Mouse (Mus musculus) kidney, embryonic 16.5 days (tissue): ENCODE results near the gene Arpin. TPM values are rescaled to one million over a fixed set of nuclear protein-coding genes. Genes with fewer than 3 reads are reported as not detected.

Experiments used
- ATAC-seq: fragments of 200-750 bp; cut with Nextera tagmentation; 2 replicates; pipeline ENCODE4 v1.8.0; 2017; ENCODE audit warnings: moderate TSS enrichment; ENCODE audit not compliant: low FRiP score, low TSS enrichment
- H3K27ac ChIP-seq: fragments of 300-500 bp; sonication (generic); 2 replicates; pipeline ENCODE4 v1.5.1; 2014; ENCODE audit warnings: low read length
- H3K27me3 ChIP-seq: fragments of 300-500 bp; sonication (generic); 2 replicates; pipeline ENCODE4 v1.6.1; 2014; ENCODE audit warnings: low read length, control low read depth, mixed read lengths; ENCODE audit not compliant: insufficient read depth
- H3K36me3 ChIP-seq: fragments of 300-500 bp; sonication (generic); 2 replicates; pipeline ENCODE4 v1.6.1; 2014; ENCODE audit warnings: low read length, control low read depth, mixed read lengths; ENCODE audit not compliant: insufficient read depth
- H3K4me1 ChIP-seq: fragments of 300-500 bp; sonication (generic); 2 replicates; pipeline ENCODE4 v1.6.1; 2014; ENCODE audit warnings: low read length, control low read depth, mixed read lengths; ENCODE audit not compliant: insufficient read depth
- H3K4me2 ChIP-seq: fragments of 300-500 bp; sonication (generic); replicated peaks from 2 replicates; pipeline ENCODE4 v1.6.1; 2014; ENCODE audit warnings: low read depth, low read length
- H3K4me3 ChIP-seq: fragments of 300-500 bp; sonication (generic); 2 replicates; pipeline ENCODE4 v1.5.1; 2014; ENCODE audit warnings: mild to moderate bottlenecking, low read length
- H3K9ac ChIP-seq: fragments of 300-500 bp; sonication (generic); replicated peaks from 2 replicates; pipeline ENCODE4 v1.6.1; 2014; ENCODE audit warnings: low read length
- H3K9me3 ChIP-seq: fragments of 300-500 bp; sonication (generic); 2 replicates; pipeline ENCODE4 v1.6.1; 2016; ENCODE audit warnings: low read length, control low read depth
- WGBS: fragments of 180-500 bp; shearing (Covaris S2); extraction: QIAGEN DNeasy Blood & Tissue Kit; methylation state at CpG from one replicate; pipeline ENCODE4 v1.1.7; 2014; 5-methylcytosine and 5-hydroxymethylcytosine counted together
- polyA plus RNA-seq: library from polyadenylated mRNA; unstranded; fragments of >200 nt; fragmentation: Nextera tagmentation; extraction: Ambion mirVana; gene quantifications from 2 replicates; pipeline ENCODE4 v1.2.1, GENCODE M21; 2015

Gene Arpin
- polyA plus RNA-seq = 33.8 and 35.7 TPM in 2 replicates

- Histone ChIP-seq H3K27ac (peak within 1 kb of the TSS; percentile 80), H3K27me3 (no peaks in the 10 kb centered on the region), H3K9me3 (no peaks in the 10 kb centered on the region), H3K4me1 (peaks cover 16% of the 10 kb centered on the region), H3K9ac (peak within 1 kb of the TSS; percentile 74), H3K36me3 (peaks cover 5% of the 10 kb centered on the region; the same call in 1 of the 2 replicates), H3K4me3 (peak within 1 kb of the TSS; percentile 68), H3K4me2 (peak within 1 kb of the TSS; percentile 68)
- peak; percentile 88 for ATAC-seq
- WGBS = under 1% methylated on average over 32 of the region's 32 CpGs
Observed at GRCm38 (mm10) chr7:79934862-79935510, at the start of gene Arpin. TSS of gene Arpin (minus strand) at chr7:79935359.

- H3K9me3 ChIP-seq = no peaks in the 10 kb centered on the region
- no peaks in the 10 kb centered on the region for H3K36me3 ChIP-seq
- H3K4me2 ChIP-seq = no peak overlapping the region
- no peak for ATAC-seq
- H3K27ac ChIP-seq = no peak overlapping the region
- H3K4me1 ChIP-seq = no peaks in the 10 kb centered on the region
- no peak overlapping the region for H3K4me3 ChIP-seq
- 84% methylated on average over 2 of the region's 2 CpGs for WGBS
- H3K9ac ChIP-seq = no peak overlapping the region
- H3K27me3 ChIP-seq = no peaks in the 10 kb centered on the region
Observed at GRCm38 (mm10) chr7:79975316-79975715, 40.2 kb upstream of the Arpin start.

DNA sequence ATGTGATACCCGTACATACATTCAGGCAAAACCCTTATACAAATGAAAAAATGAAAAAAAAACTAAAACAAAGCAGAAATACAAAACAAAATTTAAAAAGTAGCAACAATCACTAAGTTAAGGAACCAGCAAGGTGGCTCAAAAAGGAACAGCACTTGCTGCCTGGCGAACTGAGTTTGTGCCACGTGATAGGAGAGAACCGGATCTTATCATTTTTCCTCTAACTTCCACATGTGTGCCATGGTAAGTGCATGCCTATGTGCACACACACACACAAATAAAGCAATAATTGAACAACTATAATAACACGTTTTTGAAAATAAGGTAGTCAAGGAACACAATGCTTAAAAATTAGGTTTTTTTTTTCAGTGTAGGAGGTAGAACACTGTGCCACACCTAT, 37.0 kb upstream of the Arpin start:
- Histone ChIP-seq H3K4me3 (no peak overlapping the region), H3K4me2 (no peak overlapping the region), H3K4me1 (no peaks in the 10 kb centered on the region), H3K27ac (no peak overlapping the region), H3K9ac (no peak overlapping the region), H3K27me3 (no peaks in the 10 kb centered on the region), H3K9me3 (no peaks in the 10 kb centered on the region), H3K36me3 (no peaks in the 10 kb centered on the region)
- ATAC-seq = no peak
- WGBS = 85% methylated on average over 5 of the region's 5 CpGs

DNA sequence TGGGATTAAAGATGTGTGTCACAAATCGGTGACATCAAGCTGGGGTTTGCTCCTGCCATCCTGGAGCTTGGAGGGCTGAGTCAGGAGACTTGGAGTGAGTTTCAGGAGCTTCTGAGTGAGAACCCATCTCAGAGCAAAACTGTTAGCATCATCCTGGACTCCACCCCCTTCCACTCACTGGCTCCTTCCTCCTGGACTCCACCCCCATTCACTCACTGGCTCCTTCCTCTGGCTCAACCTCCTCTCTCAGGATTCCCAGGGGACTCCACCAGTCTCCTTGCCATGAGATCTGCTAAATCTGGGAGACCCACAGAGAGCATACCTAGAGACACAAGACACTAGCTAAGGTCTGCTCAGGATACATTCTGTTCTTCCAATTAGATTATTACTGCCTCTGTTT, 35.2 kb upstream of the Arpin start:
- 36% methylated on average over 1 of the region's 1 CpGs for WGBS
- no peak for ATAC-seq
- no peaks in the 10 kb centered on the region for H3K27me3 ChIP-seq
- no peak overlapping the region for H3K9ac ChIP-seq
- no peaks in the 10 kb centered on the region for H3K36me3 ChIP-seq
- no peaks in the 10 kb centered on the region for H3K9me3 ChIP-seq
- no peak overlapping the region for H3K4me3 ChIP-seq
- H3K27ac ChIP-seq = no peak overlapping the region
- H3K4me1 ChIP-seq = no peaks in the 10 kb centered on the region
- H3K4me2 ChIP-seq = no peak overlapping the region

GRCm38 (mm10) chr7:79968326-79968725, 33.2 kb upstream of the Arpin start:
- Histone ChIP-seq H3K4me2 (no peak overlapping the region), H3K36me3 (no peaks in the 10 kb centered on the region), H3K4me3 (no peak overlapping the region), H3K27ac (no peak overlapping the region), H3K9ac (no peak overlapping the region), H3K27me3 (no peaks in the 10 kb centered on the region), H3K4me1 (no peaks in the 10 kb centered on the region), H3K9me3 (no peaks in the 10 kb centered on the region)
- WGBS = 85% methylated on average over 6 of the region's 6 CpGs
- ATAC-seq = no peak

- Histone ChIP-seq H3K27me3 (no peaks in the 10 kb centered on the region), H3K27ac (no peak overlapping the region), H3K4me2 (no peak overlapping the region), H3K4me1 (no peaks in the 10 kb centered on the region), H3K4me3 (no peak overlapping the region), H3K9ac (no peak overlapping the region), H3K9me3 (no peaks in the 10 kb centered on the region), H3K36me3 (no peaks in the 10 kb centered on the region)
- WGBS = 47% methylated on average over 1 of the region's 1 CpGs
- ATAC-seq = no peak
Observed at GRCm38 (mm10) chr7:79961600-79961999, 26.4 kb upstream of the Arpin start.

- Histone ChIP-seq H3K36me3 (no peaks in the 10 kb centered on the region), H3K4me2 (no peak overlapping the region), H3K9ac (no peak overlapping the region), H3K27me3 (no peaks in the 10 kb centered on the region), H3K4me3 (no peak overlapping the region), H3K9me3 (0 out of 2 replicates have a peak, but pooled peaks cover 3% of the 10 kb centered on the region), H3K4me1 (no peaks in the 10 kb centered on the region), H3K27ac (no peak overlapping the region)
- ATAC-seq = no peak
- WGBS = 88% methylated on average over 1 of the region's 1 CpGs
Observed at GRCm38 (mm10) chr7:79956131-79956530, 21.0 kb upstream of the Arpin start.

GRCm38 (mm10) chr7:79954890-79955289, 19.7 kb upstream of the Arpin start:
- Histone ChIP-seq H3K4me3 (no peak overlapping the region), H3K27me3 (no peaks in the 10 kb centered on the region), H3K27ac (no peak overlapping the region), H3K4me1 (no peaks in the 10 kb centered on the region), H3K9ac (no peak overlapping the region), H3K9me3 (0 out of 2 replicates have a peak, but pooled peaks cover 3% of the 10 kb centered on the region), H3K36me3 (no peaks in the 10 kb centered on the region), H3K4me2 (no peak overlapping the region)
- no peak for ATAC-seq
- 100% methylated on average over 1 of the region's 1 CpGs for WGBS

- Histone ChIP-seq H3K9ac (no peak overlapping the region), H3K4me2 (no peak overlapping the region), H3K27me3 (no peaks in the 10 kb centered on the region), H3K9me3 (0 out of 2 replicates have a peak, but pooled peaks cover 3% of the 10 kb centered on the region), H3K4me3 (no peak overlapping the region), H3K36me3 (no peaks in the 10 kb centered on the region), H3K4me1 (no peaks in the 10 kb centered on the region), H3K27ac (no peak overlapping the region)
- 77% methylated on average over 3 of the region's 3 CpGs for WGBS
- ATAC-seq = no peak
Observed at GRCm38 (mm10) chr7:79951038-79951437, 15.9 kb upstream of the Arpin start.

DNA sequence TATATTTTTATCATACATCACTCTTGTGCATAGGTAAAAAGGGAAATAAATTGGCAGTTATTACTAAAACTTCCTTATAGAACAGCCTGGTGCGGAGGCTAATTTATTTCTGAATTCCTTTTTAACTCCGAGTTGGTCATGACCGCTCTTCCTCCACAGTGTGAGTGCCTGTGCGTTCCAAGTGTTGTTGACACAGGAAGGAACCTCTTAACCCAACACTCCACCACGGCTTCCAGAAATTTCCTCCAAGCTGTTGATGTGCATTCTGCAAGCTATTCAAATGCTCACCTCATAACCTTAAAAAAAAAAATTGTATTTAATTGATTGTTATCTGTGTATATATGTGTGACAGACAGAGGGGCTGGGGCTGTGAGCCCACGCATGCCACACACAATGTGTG, 15.1 kb upstream of the Arpin start:
- Histone ChIP-seq H3K4me2 (no peak overlapping the region), H3K27me3 (no peaks in the 10 kb centered on the region), H3K9ac (no peak overlapping the region), H3K27ac (no peak overlapping the region), H3K36me3 (no peaks in the 10 kb centered on the region), H3K9me3 (0 out of 2 replicates have a peak, but pooled peaks cover 3% of the 10 kb centered on the region), H3K4me1 (no peaks in the 10 kb centered on the region), H3K4me3 (no peak overlapping the region)
- no peak for ATAC-seq
- WGBS = 59% methylated on average over 6 of the region's 6 CpGs
